Mouse (Mus musculus) right cerebral cortex, postnatal 10 days (tissue): ENCODE measurements at regions not wholly inside any gene's neighbourhood (a gene's known extent, or its start where the extent isn't known, plus 50 kb on each side); places are given as distances from the start of the nearest gene placed in this dataset.

Experiments
- DNase-seq, 2 experiments: peaks; one replicate each; pipeline ENCODE4 v3.0.0; 2021; ENCODE audit warnings: low spot score in 2 of 2

GRCm38 (mm10) chr11:63481676-63482310 lies 353.0 kb downstream of the Pmp22 start:
- peak in 1 of 2 experiments; percentile 5 for DNase-seq

- no peak for DNase-seq
Measured at GRCm38 (mm10) chr11:63482593-63482992, 353.8 kb downstream of the Pmp22 start.

- no peak for DNase-seq
Measured at GRCm38 (mm10) chr11:63487203-63487602, 358.4 kb downstream of the Pmp22 start.

GRCm38 (mm10) chr11:63502181-63502580 lies 373.4 kb downstream of the Pmp22 start:
- DNase-seq = peak; percentile 29 to 33

GRCm38 (mm10) chr11:63507387-63507786 lies 378.6 kb downstream of the Pmp22 start:
- DNase-seq = no peak

DNA sequence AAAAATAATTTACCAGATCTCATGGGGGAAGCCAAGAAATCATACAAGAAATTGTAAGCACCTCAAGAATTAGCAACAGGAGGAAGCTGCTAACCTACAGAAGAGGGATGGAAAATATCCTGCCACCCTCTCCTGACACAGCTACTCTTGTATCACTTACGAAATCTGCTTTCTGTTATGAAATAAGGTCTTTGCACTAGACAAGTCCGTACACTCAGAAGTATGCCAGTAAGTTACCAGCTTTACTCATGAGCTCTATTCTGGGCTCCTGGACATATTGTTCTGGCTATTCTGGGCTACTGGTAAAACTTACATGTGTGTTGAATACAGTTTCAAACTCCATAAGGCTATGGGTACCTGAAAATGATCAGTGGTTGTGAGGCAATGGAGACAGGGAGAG lies 379.9 kb downstream of the Pmp22 start:
- DNase-seq = no peak

- no peak for DNase-seq
Measured at GRCm38 (mm10) chr11:63510611-63511010, 381.8 kb downstream of the Pmp22 start.

GRCm38 (mm10) chr11:63514615-63515014 lies 385.8 kb downstream of the Pmp22 start:
- DNase-seq = no peak

DNA sequence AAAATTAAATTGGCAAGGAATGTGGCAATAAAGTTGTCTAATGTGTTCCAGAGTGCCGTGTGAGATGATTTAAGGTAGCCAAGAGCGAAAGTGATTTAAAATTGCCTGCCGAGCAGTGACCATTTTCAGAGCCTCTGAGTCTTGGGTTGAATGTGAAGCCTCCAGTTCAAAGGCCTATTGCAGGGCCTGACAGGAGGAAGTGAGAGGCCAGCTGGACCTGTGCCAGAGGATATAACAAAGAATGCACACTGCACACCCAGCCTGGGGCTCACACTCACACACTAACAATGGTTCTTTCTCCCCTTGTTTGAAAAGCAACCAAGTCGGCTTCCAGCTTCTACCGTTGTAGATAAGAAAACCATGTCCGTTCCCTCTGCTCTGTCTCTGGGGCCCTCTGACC lies 390.1 kb downstream of the Pmp22 start:
- peak in 1 of 2 experiments; percentile 32 for DNase-seq

DNA sequence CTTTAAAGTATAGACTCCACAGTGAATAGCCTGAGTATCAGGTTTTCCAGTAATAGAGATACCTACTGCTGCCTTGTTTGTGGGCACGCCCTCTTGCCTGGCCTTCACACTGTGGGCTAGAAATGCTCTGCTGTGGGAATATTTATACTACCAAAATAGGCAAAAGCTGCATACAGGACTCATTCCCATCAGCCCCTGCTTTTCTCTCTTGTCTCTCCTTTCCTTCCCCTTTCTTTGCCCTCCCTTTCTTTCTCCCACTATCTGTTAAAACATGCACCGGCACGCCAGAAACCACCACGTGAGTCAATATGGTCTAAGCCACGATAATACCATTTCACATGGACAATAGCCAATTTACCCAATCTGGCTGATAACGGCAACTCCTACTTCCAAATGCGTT lies 395.5 kb downstream of the Pmp22 start:
- DNase-seq = no peak

DNA sequence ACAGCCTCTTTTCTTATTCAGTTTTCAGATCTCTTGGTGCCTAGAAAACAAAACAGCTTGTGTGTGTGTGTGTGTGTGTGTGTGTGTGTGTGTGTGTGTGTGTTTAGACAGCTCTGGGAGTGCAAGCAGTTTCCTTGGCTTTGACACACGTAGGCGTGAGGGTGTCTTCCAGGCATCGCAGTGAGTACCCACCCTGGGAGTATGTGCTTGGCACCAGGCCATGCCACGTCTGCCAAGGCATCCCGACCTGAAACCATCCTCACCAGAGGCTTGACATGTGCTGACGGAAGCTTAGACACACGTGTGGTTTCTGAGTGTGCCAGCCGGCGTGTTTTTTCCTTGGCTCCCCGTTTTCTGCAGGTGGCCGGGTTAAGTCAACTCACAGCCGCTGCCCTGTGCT lies 396.6 kb downstream of the Pmp22 start:
- peak; percentile 29 to 34 for DNase-seq

DNA sequence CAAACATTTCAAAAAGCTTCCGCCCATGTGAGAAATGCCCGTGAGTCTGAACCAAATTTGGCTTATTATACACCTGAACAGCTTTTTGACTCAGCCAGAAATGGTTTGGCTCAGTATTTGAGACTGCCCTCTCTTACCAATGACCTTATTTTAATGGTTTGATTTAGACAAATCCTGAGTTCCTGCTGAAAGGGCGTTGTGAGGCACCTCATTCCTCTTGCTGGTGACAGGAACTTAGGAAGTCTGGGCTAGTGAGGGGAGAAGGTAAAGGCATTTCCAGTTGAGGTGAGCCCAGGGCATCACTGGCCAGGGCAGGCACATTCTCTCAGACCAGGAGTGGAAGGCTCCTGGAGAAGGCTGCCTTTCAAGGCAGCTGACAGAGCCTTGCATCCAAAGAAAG lies 396.1 kb downstream of the Hs3st3b1 start:
- no peak for DNase-seq

GRCm38 (mm10) chr11:63532752-63533151 lies 389.3 kb downstream of the Hs3st3b1 start:
- no peak for DNase-seq

DNA sequence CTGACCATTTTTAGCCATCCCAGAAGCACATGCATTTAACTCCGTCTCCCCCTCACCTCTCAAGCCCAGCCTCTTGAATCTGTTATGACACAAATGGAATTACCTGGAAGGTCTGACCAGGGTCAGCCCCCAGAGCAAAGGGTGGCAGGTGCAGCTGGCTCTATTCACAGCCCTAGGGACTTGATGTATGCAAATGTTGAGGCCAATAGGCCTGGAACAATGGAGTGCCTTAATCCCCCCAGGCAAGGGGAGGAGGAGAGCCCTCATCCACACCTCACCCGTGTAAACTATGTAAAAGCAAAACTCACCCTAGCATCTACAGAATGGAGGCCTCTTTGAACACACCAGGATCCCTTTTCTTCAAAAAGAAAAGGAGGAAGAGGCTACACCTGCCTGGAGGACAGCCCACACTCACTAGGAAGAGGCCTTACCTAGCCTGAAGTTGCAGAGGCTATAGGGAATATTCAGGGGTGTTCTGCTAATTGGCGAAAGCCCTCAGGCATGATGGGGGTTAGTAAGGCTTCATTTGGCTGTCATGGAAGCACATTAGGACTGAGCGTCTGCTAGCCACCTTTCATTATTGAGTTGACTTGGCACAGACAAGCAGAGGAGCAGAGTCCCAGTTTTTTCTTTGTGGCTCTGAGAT lies 388.4 kb downstream of the Hs3st3b1 start:
- no peak for DNase-seq

DNA sequence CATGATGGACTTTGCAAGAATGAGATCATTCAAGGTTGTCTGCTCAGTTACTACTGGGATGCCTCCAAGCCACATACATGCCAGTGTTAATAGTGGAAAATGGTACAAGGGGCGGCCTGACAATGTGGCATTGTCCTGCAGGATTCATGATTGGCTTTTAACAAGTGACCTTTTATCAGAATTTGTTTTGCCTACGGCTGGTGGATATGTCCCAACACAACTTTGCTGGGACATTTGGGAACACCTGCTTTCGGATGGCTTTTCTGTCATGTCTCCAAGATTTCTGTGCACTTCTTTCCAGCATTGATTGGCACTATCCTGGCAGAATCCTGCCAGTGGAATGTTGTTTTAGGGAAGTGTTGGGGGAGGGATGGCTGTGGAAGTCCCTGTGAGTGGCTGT lies 384.4 kb downstream of the Hs3st3b1 start:
- DNase-seq = no peak

DNA sequence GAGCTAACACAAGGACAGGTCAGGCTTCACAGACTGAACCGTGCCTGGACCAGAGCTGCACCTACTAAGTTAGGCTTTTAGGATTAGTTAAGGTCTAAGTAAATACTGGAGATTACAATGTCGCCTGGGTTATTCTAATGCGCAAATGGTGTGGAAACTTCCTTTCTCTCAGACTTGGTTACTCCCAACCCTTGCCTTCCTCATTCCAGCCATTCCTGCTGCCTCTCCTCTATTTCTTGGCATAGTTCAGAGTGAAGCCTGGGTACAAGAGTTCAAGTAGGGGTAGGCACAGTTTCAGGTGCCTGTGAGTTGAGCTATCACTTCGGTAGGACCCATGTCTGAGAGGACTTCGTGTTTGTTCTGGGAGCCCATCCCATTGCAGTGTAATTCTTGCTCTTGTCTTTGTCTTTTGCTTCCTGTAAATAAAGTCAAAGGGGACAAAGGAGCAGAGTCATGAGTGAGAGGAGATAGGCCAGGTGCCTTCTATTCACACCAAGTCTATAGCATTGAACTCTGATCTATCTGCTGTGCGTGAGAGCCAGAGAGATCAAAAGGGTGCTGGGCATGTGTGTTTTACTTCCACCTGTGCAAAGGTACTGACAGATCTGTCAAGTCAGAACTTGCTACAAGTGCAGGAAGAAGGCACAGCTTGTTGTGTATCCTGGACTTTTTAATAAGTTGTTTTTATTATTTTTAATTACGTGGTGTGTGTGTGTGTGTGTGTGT lies 378.0 kb downstream of the Hs3st3b1 start:
- no peak for DNase-seq

DNA sequence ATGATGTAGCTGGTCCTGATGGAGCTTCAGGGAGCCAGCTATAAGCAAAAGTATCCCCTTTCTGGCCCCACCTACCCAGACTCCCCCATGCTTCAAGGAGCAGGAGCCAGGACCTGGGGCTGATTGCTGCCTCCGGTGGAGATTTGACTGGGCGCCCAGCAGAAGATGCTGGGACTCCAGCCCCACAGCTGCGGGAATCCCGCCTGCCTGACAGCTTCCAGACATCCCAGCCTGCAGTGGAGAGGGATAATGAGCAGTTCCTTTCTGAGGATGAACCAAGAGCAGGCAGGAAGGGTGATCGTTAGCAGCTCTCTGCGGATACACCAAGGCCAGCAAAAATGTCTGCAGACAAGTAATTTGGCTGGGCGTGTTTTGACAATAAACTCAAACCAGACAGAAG lies 376.6 kb downstream of the Hs3st3b1 start:
- DNase-seq = peak; percentile 36

DNA sequence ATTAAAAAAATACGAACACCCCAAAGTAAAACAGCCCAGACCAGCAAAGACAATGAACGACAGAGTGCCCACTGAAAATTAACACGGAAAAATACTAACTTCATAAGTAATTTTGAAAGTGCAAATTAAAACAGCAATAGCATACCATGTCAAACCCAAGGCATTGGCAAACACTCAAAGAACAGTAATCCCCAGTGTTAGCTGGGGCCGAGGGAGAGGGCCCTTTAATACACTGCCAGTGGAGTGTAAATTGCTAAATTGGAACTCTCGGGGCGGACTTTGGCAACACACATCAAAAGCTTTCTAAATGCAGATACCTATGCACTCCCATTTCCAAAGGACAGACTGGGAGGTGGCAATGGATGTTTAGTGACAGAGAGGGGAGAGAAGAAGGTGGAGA lies 361.6 kb downstream of the Hs3st3b1 start:
- no peak for DNase-seq

DNA sequence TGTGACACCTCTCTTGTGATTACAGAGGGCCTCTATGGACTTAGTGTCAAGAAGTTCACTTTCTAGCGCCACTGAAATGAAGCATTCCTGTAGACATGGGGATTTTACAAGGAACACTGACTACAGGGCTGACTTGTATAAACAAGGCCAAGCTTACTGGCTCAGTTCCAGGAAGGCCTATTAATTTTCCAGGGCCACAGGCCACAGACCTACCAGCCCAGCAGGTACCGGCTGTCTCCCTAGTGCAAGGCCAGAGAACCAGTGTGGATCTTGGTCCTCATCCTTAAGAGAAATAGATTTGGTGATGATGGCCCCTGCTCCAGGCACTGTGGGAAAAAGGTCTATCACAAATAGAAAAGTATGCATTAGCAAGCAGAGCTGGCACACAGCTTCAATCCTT lies 359.4 kb downstream of the Hs3st3b1 start:
- DNase-seq = no peak

DNA sequence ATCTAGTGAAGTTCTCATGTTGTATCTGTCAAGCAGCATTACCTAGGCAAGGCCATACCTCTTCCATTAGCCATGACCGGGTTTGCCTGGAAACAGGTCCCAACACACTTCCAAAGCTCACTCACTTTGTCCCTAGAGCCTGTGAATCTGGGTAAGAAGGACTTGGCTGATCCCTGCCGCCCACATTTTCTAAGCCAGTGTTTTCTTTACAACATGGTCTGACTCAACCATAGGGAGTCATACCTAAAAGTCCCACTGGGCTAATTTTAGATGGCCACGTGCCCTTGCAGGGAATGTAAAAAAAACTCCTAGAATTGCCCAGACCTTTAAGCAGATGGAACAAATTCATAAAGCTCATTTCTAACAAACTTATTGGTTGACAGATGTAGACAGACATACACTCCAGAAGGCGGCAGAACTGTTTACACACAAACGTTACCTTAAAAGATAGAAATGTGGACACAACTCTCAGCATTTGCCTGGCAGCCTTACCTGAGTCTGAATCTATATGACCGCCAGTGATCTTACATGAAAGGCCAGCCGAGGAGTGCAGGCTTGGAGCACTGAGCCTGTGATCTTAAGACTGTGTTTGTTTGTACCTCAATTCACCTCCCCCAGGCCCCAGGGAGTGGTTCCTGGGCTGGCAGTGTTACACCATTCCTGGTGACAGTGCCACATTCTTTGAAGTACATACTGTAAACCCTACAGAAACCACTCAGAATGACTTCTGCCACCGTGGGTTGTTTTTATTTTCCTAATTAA lies 356.4 kb downstream of the Hs3st3b1 start:
- DNase-seq = no peak

DNA sequence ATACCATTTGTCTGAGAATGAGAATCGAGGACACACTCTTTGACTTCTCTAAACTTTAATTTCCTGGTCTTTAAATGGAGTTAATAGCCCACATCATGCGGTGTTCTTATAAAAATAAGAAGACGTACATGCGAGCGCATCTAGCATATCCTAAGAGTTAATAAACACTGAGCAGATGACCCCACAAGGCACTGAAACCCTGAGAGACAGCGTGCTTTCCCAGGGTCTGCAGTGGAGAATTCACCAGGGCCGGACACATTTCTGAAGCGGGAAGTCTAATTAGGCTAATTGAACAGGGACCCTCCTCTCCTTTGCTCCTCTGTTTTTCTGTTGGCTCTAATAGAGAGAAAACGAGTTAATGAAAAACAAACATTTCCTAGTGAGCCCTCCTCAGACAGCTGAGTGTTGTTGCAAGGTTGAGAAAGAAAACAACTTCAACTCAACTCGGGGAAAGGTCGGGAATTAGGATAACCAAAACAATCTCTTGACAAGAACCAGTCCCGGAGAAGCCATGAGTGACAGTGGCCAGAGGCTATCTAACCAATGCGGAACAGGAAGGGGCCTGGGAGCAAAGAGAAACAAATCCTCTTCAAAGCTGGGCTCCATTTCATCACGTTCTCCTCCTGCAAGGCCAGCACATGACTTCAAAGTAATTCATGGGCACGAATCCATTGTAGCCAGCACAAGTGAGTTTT lies 352.2 kb downstream of the Hs3st3b1 start:
- no peak for DNase-seq

DNA sequence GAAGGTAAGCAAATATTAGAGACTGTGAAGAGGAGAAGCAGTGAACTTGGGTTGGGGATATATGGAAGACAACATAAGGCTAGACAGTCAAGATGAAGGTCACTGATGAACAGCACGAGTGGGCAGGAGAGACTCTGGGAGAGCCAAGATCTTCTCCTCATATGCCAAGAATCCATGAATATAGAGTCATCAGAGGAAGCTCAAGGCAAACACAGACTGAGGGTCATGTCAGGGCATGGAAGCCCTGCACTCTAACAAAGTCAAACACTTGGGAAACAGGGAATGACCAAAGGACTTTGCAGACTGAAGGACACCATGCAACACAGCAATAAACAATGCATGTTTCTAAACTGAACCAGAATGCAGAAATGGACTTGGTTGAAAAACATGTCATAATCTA lies 351.4 kb downstream of the Hs3st3b1 start:
- DNase-seq = no peak
